Mouse (Mus musculus): ENCODE data around the gene Tsg101. TPM values are rescaled to one million over a fixed set of nuclear protein-coding genes. Genes with fewer than 3 reads are reported as not detected.
"Not testable (repeated sequence)": the region's sequence is repeated elsewhere in the genome, so short reads cannot be mapped to it uniquely, and the experiment has no call there.

Tsg101 gene
- polyA plus RNA-seq, 1 experiment from 2014 or later, result 201 TPM

- Histone ChIP-seq H3K27ac (replicated peaks in 1 of 2; ENCODE audit: control insufficient read depth in 1 of 2, insufficient read depth in 1 of 2, low read depth in 2 of 2, low read length in 2 of 2) (no peak overlapping the region), H3K4me2 (ENCODE audit: low read length) (no peak overlapping the region), H3K9ac (ENCODE audit: low read length) (no peak overlapping the region), H3K27me3 (ENCODE audit: control insufficient read depth, insufficient read depth, low read length) (no peaks in the 10 kb centered on the region), H3K36me3 (ENCODE audit: control insufficient read depth, insufficient read depth, low read length) (peaks cover 84% of the 10 kb centered on the region), H3K9me3 (ENCODE audit: control insufficient read depth, low read length) (no peaks in the 10 kb centered on the region), H3K4me1 (ENCODE audit: control insufficient read depth in 2 of 2, insufficient read depth in 2 of 2, low read length in 2 of 2) (no peaks in the 10 kb centered on the region), H3K4me3 (ENCODE audit: control insufficient read depth in 1 of 2, insufficient read depth in 1 of 2, low read depth in 1 of 2, low read length in 2 of 2) (no peak overlapping the region)
- no peak for ATAC-seq (ENCODE audit: insufficient number of reproducible peaks, insufficient read depth, low FRiP score, low read depth)
- 97% methylated on average over 3 of the region's 3 CpGs for WGBS
Observed at GRCm38 (mm10) chr7:46911250-46911649, 8.5 kb downstream of the Tsg101 start.

GRCm38 (mm10) chr7:46899343-46899742 is 20.4 kb downstream of the Tsg101 start:
- Histone ChIP-seq H3K27ac (replicated peaks in 1 of 2; ENCODE audit: control insufficient read depth in 1 of 2, insufficient read depth in 1 of 2, low read depth in 2 of 2, low read length in 2 of 2) (no peak overlapping the region), H3K9me3 (ENCODE audit: control insufficient read depth, low read length) (no peaks in the 10 kb centered on the region), H3K4me1 (ENCODE audit: control insufficient read depth in 2 of 2, insufficient read depth in 2 of 2, low read length in 2 of 2) (no peaks in the 10 kb centered on the region; a peak in 1 of 4 replicates), H3K4me3 (ENCODE audit: control insufficient read depth in 1 of 2, insufficient read depth in 1 of 2, low read depth in 1 of 2, low read length in 2 of 2) (no peak overlapping the region), H3K27me3 (ENCODE audit: control insufficient read depth, insufficient read depth, low read length) (no peaks in the 10 kb centered on the region), H3K4me2 (ENCODE audit: low read length) (no peak overlapping the region), H3K9ac (ENCODE audit: low read length) (no peak overlapping the region), H3K36me3 (ENCODE audit: control insufficient read depth, insufficient read depth, low read length) (peaks cover 89% of the 10 kb centered on the region)
- WGBS, result 79% methylated on average over 3 of the region's 3 CpGs
- ATAC-seq (ENCODE audit: insufficient number of reproducible peaks, insufficient read depth, low FRiP score, low read depth), result no peak

DNA sequence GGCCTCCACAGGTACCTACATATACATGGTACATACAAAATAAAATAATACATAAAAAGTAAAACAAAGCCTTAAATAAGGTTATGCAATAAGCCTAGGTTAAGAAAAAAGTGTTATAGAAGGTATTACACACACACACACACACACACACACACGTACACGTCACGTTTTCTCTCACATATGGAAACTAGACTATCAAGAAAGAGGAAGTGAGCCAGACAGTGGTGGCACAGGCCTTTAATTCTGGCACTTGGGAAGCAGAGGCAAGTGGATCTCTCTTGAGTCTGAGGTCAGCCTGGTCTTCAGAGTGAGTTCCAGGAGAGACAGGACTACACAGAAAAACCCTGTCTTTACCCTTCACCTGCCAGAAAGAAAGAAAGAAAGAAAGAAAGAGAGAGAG is 24.3 kb downstream of the Tsg101 start:
- WGBS, result 79% methylated on average over 3 of the region's 3 CpGs
- peaks cover 94% of the 10 kb centered on the region for H3K36me3 ChIP-seq (ENCODE audit: control insufficient read depth, insufficient read depth, low read length)
- H3K27me3 ChIP-seq (ENCODE audit: control insufficient read depth, insufficient read depth, low read length), result no peaks in the 10 kb centered on the region
- no peaks in the 10 kb centered on the region for H3K4me1 ChIP-seq (ENCODE audit: control insufficient read depth in 2 of 2, insufficient read depth in 2 of 2, low read length in 2 of 2)
- H3K4me2 ChIP-seq (ENCODE audit: low read length), result no peak overlapping the region
- no peak overlapping the region for H3K27ac ChIP-seq (replicated peaks in 1 of 2; ENCODE audit: control insufficient read depth in 1 of 2, insufficient read depth in 1 of 2, low read depth in 2 of 2, low read length in 2 of 2)
- H3K9ac ChIP-seq (ENCODE audit: low read length), result no peak overlapping the region
- ATAC-seq (ENCODE audit: insufficient number of reproducible peaks, insufficient read depth, low FRiP score, low read depth), result no peak
- no peak overlapping the region for H3K4me3 ChIP-seq (ENCODE audit: control insufficient read depth in 1 of 2, insufficient read depth in 1 of 2, low read depth in 1 of 2, low read length in 2 of 2)
- H3K9me3 ChIP-seq (ENCODE audit: control insufficient read depth, low read length), result no peaks in the 10 kb centered on the region

DNA sequence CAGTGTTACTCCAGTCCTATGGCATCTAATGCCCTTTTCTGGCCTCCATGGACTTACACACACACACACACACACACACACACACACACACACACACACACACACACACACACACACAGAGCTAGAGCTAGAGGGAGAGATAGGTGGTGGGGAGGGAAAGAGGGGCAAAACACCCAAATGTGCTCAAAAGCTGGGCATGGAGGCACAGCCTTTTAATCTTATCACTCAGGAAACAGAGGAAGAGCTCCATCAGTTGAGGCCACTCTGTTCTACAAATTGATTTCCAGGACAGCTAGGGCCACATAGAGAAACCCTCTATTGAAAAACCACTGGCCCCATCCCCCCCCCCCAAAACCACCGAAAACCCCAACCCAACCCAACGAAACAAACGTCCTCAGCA is 36.5 kb downstream of the Tsg101 start:
- 59% methylated on average over 3 of the region's 3 CpGs for WGBS
- Histone ChIP-seq H3K36me3 (ENCODE audit: control insufficient read depth, insufficient read depth, low read length) (peaks cover 36% of the 10 kb centered on the region), H3K9ac (ENCODE audit: low read length) (no peak overlapping the region), H3K4me1 (ENCODE audit: control insufficient read depth in 2 of 2, insufficient read depth in 2 of 2, low read length in 2 of 2) (no peaks in the 10 kb centered on the region), H3K27me3 (ENCODE audit: control insufficient read depth, insufficient read depth, low read length) (no peaks in the 10 kb centered on the region), H3K4me3 (ENCODE audit: control insufficient read depth in 1 of 2, insufficient read depth in 1 of 2, low read depth in 1 of 2, low read length in 2 of 2) (no peak overlapping the region), H3K4me2 (ENCODE audit: low read length) (no peak overlapping the region), H3K9me3 (ENCODE audit: control insufficient read depth, low read length) (no peaks in the 10 kb centered on the region), H3K27ac (replicated peaks in 1 of 2; ENCODE audit: control insufficient read depth in 1 of 2, insufficient read depth in 1 of 2, low read depth in 2 of 2, low read length in 2 of 2) (no peak overlapping the region)
- ATAC-seq (ENCODE audit: insufficient number of reproducible peaks, insufficient read depth, low FRiP score, low read depth), result no peak

DNA sequence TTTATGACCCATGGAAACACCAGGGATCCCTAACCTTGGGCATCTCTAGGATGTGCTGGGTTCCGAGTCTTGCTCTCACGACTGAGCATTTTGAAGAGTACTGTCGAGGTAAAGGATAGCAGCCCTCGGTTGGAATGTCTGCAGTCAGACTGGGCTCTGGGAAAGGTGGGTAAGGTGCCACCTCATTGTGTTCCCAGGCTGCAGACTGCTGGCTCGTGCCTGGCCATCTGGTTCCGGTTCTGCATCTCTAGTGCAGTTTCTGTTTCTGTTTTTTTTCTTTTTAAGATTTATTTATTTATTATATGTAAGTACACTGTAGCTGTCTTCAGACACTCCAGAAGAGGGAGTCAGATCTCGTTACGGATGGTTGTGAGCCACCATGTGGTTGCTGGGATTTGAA is 37.8 kb downstream of the Tsg101 start:
- not testable (repeated sequence) for H3K4me1 ChIP-seq (ENCODE audit: control insufficient read depth in 2 of 2, insufficient read depth in 2 of 2, low read length in 2 of 2); H3K9ac ChIP-seq (ENCODE audit: low read length); H3K27ac ChIP-seq (replicated peaks in 1 of 2; ENCODE audit: control insufficient read depth in 1 of 2, insufficient read depth in 1 of 2, low read depth in 2 of 2, low read length in 2 of 2); ATAC-seq (ENCODE audit: insufficient number of reproducible peaks, insufficient read depth, low FRiP score, low read depth); H3K4me2 ChIP-seq (ENCODE audit: low read length); H3K4me3 ChIP-seq (ENCODE audit: control insufficient read depth in 1 of 2, insufficient read depth in 1 of 2, low read depth in 1 of 2, low read length in 2 of 2); H3K9me3 ChIP-seq (ENCODE audit: control insufficient read depth, low read length); H3K27me3 ChIP-seq (ENCODE audit: control insufficient read depth, insufficient read depth, low read length)
- 81% methylated on average over 6 of the region's 8 CpGs for WGBS
- peaks cover 22% of the 10 kb centered on the region for H3K36me3 ChIP-seq (ENCODE audit: control insufficient read depth, insufficient read depth, low read length)

DNA sequence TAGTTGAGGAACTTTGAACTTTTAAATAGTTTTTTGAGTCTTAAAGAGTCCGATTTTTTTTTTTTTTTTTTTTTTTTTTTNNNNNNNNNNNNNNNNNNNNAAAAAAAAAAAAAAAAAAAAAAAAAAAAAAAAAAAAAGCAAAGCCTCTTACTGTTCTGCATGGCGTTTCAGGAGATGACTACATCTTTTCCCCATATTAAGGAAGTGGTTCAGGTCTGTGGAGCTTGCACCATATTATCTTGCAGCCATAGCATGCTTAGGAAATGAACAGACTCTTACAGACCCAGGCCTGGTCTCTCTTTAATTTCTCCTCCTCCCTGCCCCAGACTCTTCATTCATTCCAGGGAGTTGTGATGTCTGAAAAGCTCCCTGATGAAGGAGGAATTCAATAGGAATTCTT is 38.8 kb downstream of the Tsg101 start:
- Histone ChIP-seq H3K27me3 (ENCODE audit: control insufficient read depth, insufficient read depth, low read length) (no peaks in the 10 kb centered on the region), H3K27ac (replicated peaks in 1 of 2; ENCODE audit: control insufficient read depth in 1 of 2, insufficient read depth in 1 of 2, low read depth in 2 of 2, low read length in 2 of 2) (no peak overlapping the region), H3K4me1 (ENCODE audit: control insufficient read depth in 2 of 2, insufficient read depth in 2 of 2, low read length in 2 of 2) (no peaks in the 10 kb centered on the region), H3K4me3 (ENCODE audit: control insufficient read depth in 1 of 2, insufficient read depth in 1 of 2, low read depth in 1 of 2, low read length in 2 of 2) (no peak overlapping the region), H3K4me2 (ENCODE audit: low read length) (no peak overlapping the region), H3K9me3 (ENCODE audit: control insufficient read depth, low read length) (no peaks in the 10 kb centered on the region), H3K36me3 (ENCODE audit: control insufficient read depth, insufficient read depth, low read length) (peaks cover 13% of the 10 kb centered on the region), H3K9ac (ENCODE audit: low read length) (no peak overlapping the region)
- WGBS, result 80% methylated on average over 2 of the region's 2 CpGs
- no peak for ATAC-seq (ENCODE audit: insufficient number of reproducible peaks, insufficient read depth, low FRiP score, low read depth)

DNA sequence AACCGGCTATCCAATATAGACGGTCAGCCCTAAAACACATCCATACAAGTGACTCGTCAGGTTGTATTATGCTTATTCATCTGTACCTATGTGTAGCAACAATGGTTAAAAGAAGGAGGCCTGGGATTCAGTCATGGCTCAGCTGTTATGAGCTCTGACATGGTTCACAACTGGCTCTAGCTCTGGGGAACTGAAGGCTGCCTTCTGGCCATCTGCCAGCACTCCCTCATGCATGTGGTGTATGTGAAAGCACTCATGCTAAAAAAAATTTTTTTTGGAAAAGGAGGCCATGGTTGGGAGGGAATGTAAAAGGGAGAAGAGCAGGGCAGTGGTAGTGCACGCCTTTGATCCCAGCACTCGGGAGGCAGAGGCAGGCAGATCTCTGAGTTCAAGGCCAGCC is 39.9 kb downstream of the Tsg101 start:
- WGBS, result 91% methylated on average over 5 of the region's 5 CpGs
- Histone ChIP-seq H3K9ac (ENCODE audit: low read length) (no peak overlapping the region), H3K4me1 (ENCODE audit: control insufficient read depth in 2 of 2, insufficient read depth in 2 of 2, low read length in 2 of 2) (no peaks in the 10 kb centered on the region), H3K27me3 (ENCODE audit: control insufficient read depth, insufficient read depth, low read length) (no peaks in the 10 kb centered on the region), H3K4me3 (ENCODE audit: control insufficient read depth in 1 of 2, insufficient read depth in 1 of 2, low read depth in 1 of 2, low read length in 2 of 2) (no peak overlapping the region), H3K36me3 (ENCODE audit: control insufficient read depth, insufficient read depth, low read length) (0 out of 2 replicates have a peak, but pooled peaks cover 2% of the 10 kb centered on the region), H3K27ac (replicated peaks in 1 of 2; ENCODE audit: control insufficient read depth in 1 of 2, insufficient read depth in 1 of 2, low read depth in 2 of 2, low read length in 2 of 2) (no peak overlapping the region), H3K9me3 (ENCODE audit: control insufficient read depth, low read length) (no peaks in the 10 kb centered on the region), H3K4me2 (ENCODE audit: low read length) (no peak overlapping the region)
- no peak for ATAC-seq (ENCODE audit: insufficient number of reproducible peaks, insufficient read depth, low FRiP score, low read depth)

GRCm38 (mm10) chr7:46877255-46877654 is 42.5 kb downstream of the Tsg101 start:
- no peaks in the 10 kb centered on the region for H3K4me1 ChIP-seq (ENCODE audit: control insufficient read depth in 2 of 2, insufficient read depth in 2 of 2, low read length in 2 of 2)
- WGBS, result 74% methylated on average over 6 of the region's 6 CpGs
- no peaks in the 10 kb centered on the region for H3K27me3 ChIP-seq (ENCODE audit: control insufficient read depth, insufficient read depth, low read length)
- no peaks in the 10 kb centered on the region for H3K36me3 ChIP-seq (ENCODE audit: control insufficient read depth, insufficient read depth, low read length)
- H3K9ac ChIP-seq (ENCODE audit: low read length), result no peak overlapping the region
- H3K9me3 ChIP-seq (ENCODE audit: control insufficient read depth, low read length), result no peaks in the 10 kb centered on the region
- no peak for ATAC-seq (ENCODE audit: insufficient number of reproducible peaks, insufficient read depth, low FRiP score, low read depth)
- no peak overlapping the region for H3K27ac ChIP-seq (replicated peaks in 1 of 2; ENCODE audit: control insufficient read depth in 1 of 2, insufficient read depth in 1 of 2, low read depth in 2 of 2, low read length in 2 of 2)
- no peak overlapping the region for H3K4me2 ChIP-seq (ENCODE audit: low read length)
- no peak overlapping the region for H3K4me3 ChIP-seq (ENCODE audit: control insufficient read depth in 1 of 2, insufficient read depth in 1 of 2, low read depth in 1 of 2, low read length in 2 of 2)

Measured in heart, embryonic 14.5 days (tissue).